25 mouse cellular contexts compared by ENCODE assay signal in the genomic region with DNA sequence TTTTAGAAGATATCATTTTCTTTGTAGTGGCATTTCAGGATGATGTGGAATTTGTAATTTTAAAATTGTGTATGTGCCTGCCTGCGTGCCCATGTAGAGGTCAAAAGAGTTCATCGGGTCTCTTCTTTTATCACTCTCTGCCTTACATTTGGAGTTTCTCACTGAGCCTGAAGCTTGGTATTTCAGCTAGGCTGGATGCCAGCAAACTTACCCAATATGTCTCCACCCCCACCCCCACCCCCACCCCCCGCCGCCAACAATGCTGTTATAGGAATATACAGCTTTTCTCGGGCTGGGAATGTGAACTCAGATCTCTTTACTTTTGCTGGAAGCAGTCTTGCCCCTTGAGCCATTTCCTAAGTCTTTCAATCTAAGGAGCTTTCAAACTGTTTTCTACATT.
"Had no signal": no experiment of that assay in that cellular context is flagged by ENCODE, and none has a peak within 500 bp of the region (broad histone marks: within the 10 kb centered on the region; RNA-seq: fewer than 3 reads in every experiment).

No protein-coding gene starts in this region.

- ATAC-seq: hindbrain, postnatal 0 days; intestine, embryonic 16.5 days had no signal

- H3K9me3 ChIP-seq: heart, embryonic 13.5 days; heart, embryonic 15.5 days; hindbrain, embryonic 13.5 days; hindbrain, embryonic 15.5 days; kidney, embryonic 15.5 days; limb, embryonic 10.5 days; limb, embryonic 12.5 days had no signal

- H3K4me3 ChIP-seq: heart, adult 2 months; heart, embryonic 13.5 days; heart, embryonic 15.5 days; hindbrain, embryonic 13.5 days; hindbrain, embryonic 15.5 days; kidney, embryonic 15.5 days; limb, embryonic 10.5 days; limb, embryonic 12.5 days had no signal

- H3K4me2 ChIP-seq: heart, embryonic 11.5 days; heart, embryonic 13.5 days; heart, embryonic 15.5 days; hindbrain, embryonic 13.5 days; hindbrain, embryonic 15.5 days; kidney, embryonic 15.5 days; limb, embryonic 12.5 days had no signal

- H3K4me1 ChIP-seq: heart, embryonic 13.5 days; heart, embryonic 15.5 days; hindbrain, embryonic 13.5 days; hindbrain, embryonic 15.5 days; limb, embryonic 10.5 days; limb, embryonic 12.5 days had no signal

- DNase-seq: gastrocnemius, postnatal 14 days; gastrocnemius, postnatal 36 days; heart, adult 11 months; heart, adult 2 months; heart, postnatal 14 days; heart, postnatal 36 days; kidney, adult 11 months; kidney, adult 2 months; kidney, adult 9 months; kidney, postnatal 14 days; kidney, postnatal 36 days; layer of hippocampus, adult 9-11 months; layer of hippocampus, postnatal 36 days; liver had no signal

- H3K27ac ChIP-seq: heart, adult 2 months; heart, embryonic 13.5 days; heart, embryonic 15.5 days; hindbrain, embryonic 13.5 days; hindbrain, embryonic 15.5 days; hindbrain, postnatal 0 days; kidney, embryonic 15.5 days; kidney, postnatal 0 days; limb, embryonic 10.5 days; limb, embryonic 12.5 days had no signal

- H3K27me3 ChIP-seq: heart, embryonic 13.5 days; heart, embryonic 15.5 days; hindbrain, embryonic 13.5 days; hindbrain, embryonic 15.5 days; kidney, embryonic 15.5 days; limb, embryonic 12.5 days had no signal

- H3K9ac ChIP-seq: heart, embryonic 13.5 days; heart, embryonic 15.5 days; hindbrain, embryonic 13.5 days; hindbrain, embryonic 15.5 days; kidney, embryonic 15.5 days; limb, embryonic 12.5 days had no signal

- H3K36me3 ChIP-seq: heart, embryonic 15.5 days; kidney, embryonic 15.5 days; limb, embryonic 10.5 days had no signal
